Mouse (Mus musculus) heart, embryonic 10.5 days (tissue): Measurements from ENCODE around the gene 6030498E09Rik. TPM values are rescaled to one million over a fixed set of nuclear protein-coding genes. Genes with fewer than 3 reads are reported as not detected.

Experiments used
- DNase-seq: peaks from one replicate; pipeline ENCODE4 v3.0.0-alpha.2; 2017; ENCODE audit warnings: low spot score
- H3K27ac ChIP-seq: fragments of 300-500 bp; sonication (generic); 2 replicates; pipeline ENCODE4 v1.5.1; 2016; ENCODE audit warnings: mild to moderate bottlenecking
- H3K27me3 ChIP-seq: fragments of 300-500 bp; sonication (generic); 2 replicates; pipeline ENCODE4 v1.6.1; 2016; ENCODE audit warnings: mild to moderate bottlenecking; ENCODE audit not compliant: poor library complexity, insufficient read depth, severe bottlenecking
- H3K36me3 ChIP-seq: fragments of 300-500 bp; sonication (generic); 2 replicates; pipeline ENCODE4 v1.6.1; 2016; ENCODE audit warnings: mild to moderate bottlenecking, moderate library complexity
- H3K4me1 ChIP-seq: fragments of 300-500 bp; sonication (generic); 2 replicates; pipeline ENCODE4 v1.6.1; 2016; ENCODE audit warnings: mild to moderate bottlenecking
- H3K4me3 ChIP-seq: fragments of 300-500 bp; sonication (generic); 2 replicates; pipeline ENCODE4 v1.5.1; 2016; ENCODE audit warnings: mild to moderate bottlenecking, moderate library complexity
- H3K9me3 ChIP-seq: fragments of 300-500 bp; sonication (generic); 2 replicates; pipeline ENCODE4 v1.6.1; 2016; ENCODE audit warnings: mild to moderate bottlenecking, moderate library complexity
- WGBS: fragments of 180-500 bp; shearing (Covaris S2); methylation state at CpG from one replicate; pipeline ENCODE4 v1.1.7; 2016; 5-methylcytosine and 5-hydroxymethylcytosine counted together
- polyA plus RNA-seq: library from polyadenylated mRNA; unstranded; fragments of >200 nt; fragmentation: Nextera tagmentation; extraction: Ambion mirVana; gene quantifications from 2 replicates; pipeline ENCODE4 v1.2.1, GENCODE M21; 2016

6030498E09Rik gene
- 3.0 and 3.6 TPM in 2 replicates for polyA plus RNA-seq

GRCm38 (mm10) chrX:38772478-38772877 is at the start of gene 6030498E09Rik:
Gene 6030498E09Rik, plus strand, starts transcription at chrX:38772671.
- Histone ChIP-seq H3K9me3 (no peaks in the 10 kb centered on the region), H3K4me3 (peak within 1 kb of the TSS; percentile 35; the same call in 1 of the 2 replicates), H3K4me1 (0 out of 2 replicates have a peak, but pooled peaks cover 4% of the 10 kb centered on the region), H3K27me3 (no peaks in the 10 kb centered on the region), H3K36me3 (no peaks in the 10 kb centered on the region), H3K27ac (peak within 1 kb of the TSS; percentile 56; the same call in 1 of the 2 replicates)
- WGBS, result 30% methylated on average over 9 of the region's 9 CpGs
- DNase-seq, result peak; percentile 79

GRCm38 (mm10) chrX:38730081-38730480 is 42.4 kb upstream of the 6030498E09Rik start:
- Histone ChIP-seq H3K27ac (no peak overlapping the region), H3K9me3 (no peaks in the 10 kb centered on the region), H3K4me3 (no peak overlapping the region), H3K27me3 (no peaks in the 10 kb centered on the region), H3K4me1 (no peaks in the 10 kb centered on the region), H3K36me3 (no peaks in the 10 kb centered on the region)
- WGBS, result 49% methylated on average over 5 of the region's 5 CpGs
- DNase-seq, result no peak

GRCm38 (mm10) chrX:38730639-38731038 is 41.8 kb upstream of the 6030498E09Rik start:
- Histone ChIP-seq H3K4me1 (no peaks in the 10 kb centered on the region), H3K27ac (no peak overlapping the region), H3K9me3 (no peaks in the 10 kb centered on the region), H3K36me3 (no peaks in the 10 kb centered on the region), H3K27me3 (no peaks in the 10 kb centered on the region), H3K4me3 (no peak overlapping the region)
- no peak for DNase-seq
- WGBS, result 45% methylated on average over 2 of the region's 2 CpGs

- Histone ChIP-seq H3K9me3 (no peaks in the 10 kb centered on the region), H3K27me3 (no peaks in the 10 kb centered on the region), H3K4me1 (no peaks in the 10 kb centered on the region), H3K4me3 (no peak overlapping the region), H3K36me3 (no peaks in the 10 kb centered on the region), H3K27ac (no peak overlapping the region)
- WGBS, result 94% methylated on average over 5 of the region's 5 CpGs
- DNase-seq, result no peak
Observed at GRCm38 (mm10) chrX:38733683-38734082, 38.8 kb upstream of the 6030498E09Rik start.

GRCm38 (mm10) chrX:38734916-38735880 is 37.3 kb upstream of the 6030498E09Rik start:
- Histone ChIP-seq H3K36me3 (no peaks in the 10 kb centered on the region), H3K4me1 (no peaks in the 10 kb centered on the region), H3K27ac (no peak overlapping the region), H3K4me3 (no peak overlapping the region), H3K27me3 (no peaks in the 10 kb centered on the region), H3K9me3 (no peaks in the 10 kb centered on the region)
- WGBS, result 58% methylated on average over 13 of the region's 13 CpGs
- DNase-seq, result no peak

GRCm38 (mm10) chrX:38771453-38771852 is 1.0 kb upstream of the 6030498E09Rik start:
- H3K4me3 ChIP-seq, result no peak overlapping the region
- H3K9me3 ChIP-seq, result no peaks in the 10 kb centered on the region
- no peak overlapping the region for H3K27ac ChIP-seq
- H3K4me1 ChIP-seq, result 0 out of 2 replicates have a peak, but pooled peaks cover 4% of the 10 kb centered on the region
- H3K36me3 ChIP-seq, result no peaks in the 10 kb centered on the region
- no peak for DNase-seq
- H3K27me3 ChIP-seq, result no peaks in the 10 kb centered on the region
- 53% methylated on average over 2 of the region's 2 CpGs for WGBS

- H3K4me3 ChIP-seq, result no peak overlapping the region
- 34% methylated on average over 3 of the region's 3 CpGs for WGBS
- H3K9me3 ChIP-seq, result no peaks in the 10 kb centered on the region
- DNase-seq, result no peak
- H3K4me1 ChIP-seq, result 0 out of 2 replicates have a peak, but pooled peaks cover 4% of the 10 kb centered on the region
- no peaks in the 10 kb centered on the region for H3K27me3 ChIP-seq
- H3K27ac ChIP-seq, result no peak overlapping the region
- no peaks in the 10 kb centered on the region for H3K36me3 ChIP-seq
Observed at GRCm38 (mm10) chrX:38771886-38772285, 585 bp upstream of the 6030498E09Rik start.

GRCm38 (mm10) chrX:38794373-38794772 is 21.9 kb downstream of the 6030498E09Rik start:
- no peaks in the 10 kb centered on the region for H3K4me1 ChIP-seq
- H3K36me3 ChIP-seq, result no peaks in the 10 kb centered on the region
- no peaks in the 10 kb centered on the region for H3K9me3 ChIP-seq
- H3K4me3 ChIP-seq, result no peak overlapping the region
- DNase-seq, result no peak
- no peak overlapping the region for H3K27ac ChIP-seq
- H3K27me3 ChIP-seq, result no peaks in the 10 kb centered on the region
- WGBS, result 65% methylated on average over 3 of the region's 3 CpGs

GRCm38 (mm10) chrX:38813934-38814333 is 41.5 kb downstream of the 6030498E09Rik start:
- DNase-seq, result no peak
- Histone ChIP-seq H3K27me3 (no peaks in the 10 kb centered on the region), H3K9me3 (no peaks in the 10 kb centered on the region), H3K27ac (no peak overlapping the region), H3K36me3 (no peaks in the 10 kb centered on the region), H3K4me1 (no peaks in the 10 kb centered on the region), H3K4me3 (no peak overlapping the region)
- 74% methylated on average over 3 of the region's 3 CpGs for WGBS

GRCm38 (mm10) chrX:38816841-38817240 is 44.4 kb downstream of the 6030498E09Rik start:
- Histone ChIP-seq H3K4me3 (no peak overlapping the region), H3K36me3 (no peaks in the 10 kb centered on the region), H3K27ac (no peak overlapping the region), H3K9me3 (no peaks in the 10 kb centered on the region), H3K4me1 (no peaks in the 10 kb centered on the region), H3K27me3 (no peaks in the 10 kb centered on the region)
- no peak for DNase-seq
- 64% methylated on average over 3 of the region's 3 CpGs for WGBS

GRCm38 (mm10) chrX:38958571-38958970 is 186.1 kb downstream of the 6030498E09Rik start:
- no peak overlapping the region for H3K27ac ChIP-seq
- no peaks in the 10 kb centered on the region for H3K4me1 ChIP-seq
- 71% methylated on average over 1 of the region's 1 CpGs for WGBS
- no peaks in the 10 kb centered on the region for H3K36me3 ChIP-seq
- H3K27me3 ChIP-seq, result no peaks in the 10 kb centered on the region
- no peak overlapping the region for H3K4me3 ChIP-seq
- no peaks in the 10 kb centered on the region for H3K9me3 ChIP-seq
- no peak for DNase-seq

- H3K27ac ChIP-seq, result no peak overlapping the region
- 78% methylated on average over 5 of the region's 5 CpGs for WGBS
- H3K27me3 ChIP-seq, result no peaks in the 10 kb centered on the region
- H3K9me3 ChIP-seq, result no peaks in the 10 kb centered on the region
- no peaks in the 10 kb centered on the region for H3K36me3 ChIP-seq
- no peak for DNase-seq
- no peak overlapping the region for H3K4me3 ChIP-seq
- H3K4me1 ChIP-seq, result no peaks in the 10 kb centered on the region
Observed at GRCm38 (mm10) chrX:38996265-38996664, 223.8 kb downstream of the 6030498E09Rik start.
